Mouse (Mus musculus) liver, postnatal 0 days (tissue): ENCODE results near the gene Rgs8.

ENCODE experiments used
- CTCF ChIP-seq: sonication (generic); IDR thresholded peaks from 2 replicates; pipeline ENCODE4 v1.5.1; 2016; ENCODE audit warnings: antibody characterized with exemption, low read depth
- EP300 ChIP-seq: IDR thresholded peaks from 2 replicates; pipeline ENCODE4 v1.6.1; 2016; ENCODE audit warnings: antibody characterized with exemption, low read depth, mild to moderate bottlenecking

GRCm38 (mm10) chr1:153739437-153740015 is 86.7 kb downstream of the Rgs8 start:
- no peak for TF ChIP-seq CTCF
- TF ChIP-seq EP300, result no peak
